Mouse (Mus musculus) testis, postnatal 10 days (tissue): ENCODE measurements around the gene Card14.
A peak's percentile ranks its signal among the peaks of the same experiment; 100 is the strongest.
"Not testable (repeated sequence)": the region's sequence is repeated elsewhere in the genome, so short reads cannot be mapped to it uniquely, and the experiment has no call there.

Experiments used
- DNase-seq: peaks from one replicate; pipeline ENCODE4 v3.0.0; 2021; ENCODE audit warnings: low spot score

The Card14 gene

GRCm38 (mm10) chr11:119355443-119356385, 48.1 kb downstream of the Card14 start, which contains the start of the genes Sgsh and Slc26a11:
Sgsh (minus strand) TSS chr11:119355536.
Slc26a11 (plus strand) TSS chr11:119355557.
- peak; percentile 97 for DNase-seq

GRCm38 (mm10) chr11:119359089-119359488, 51.5 kb downstream of the Card14 start:
- DNase-seq: no peak

- DNase-seq: no peak
These were observed 55.4 kb downstream of the Card14 start for GRCm38 (mm10) chr11:119362769-119363533.

- peak; percentile 81 for DNase-seq
These were observed 56.1 kb downstream of the Card14 start for GRCm38 (mm10) chr11:119363534-119364145.

GRCm38 (mm10) chr11:119375425-119375824, 67.9 kb downstream of the Card14 start:
- DNase-seq: no peak

GRCm38 (mm10) chr11:119377326-119377725, 69.8 kb downstream of the Card14 start:
- no peak for DNase-seq

GRCm38 (mm10) chr11:119378551-119378950, 71.0 kb downstream of the Card14 start:
- DNase-seq: no peak

GRCm38 (mm10) chr11:119381631-119382337, 74.2 kb downstream of the Card14 start:
- no peak for DNase-seq

GRCm38 (mm10) chr11:119382338-119382850, 74.8 kb downstream of the Card14 start:
- no peak for DNase-seq

GRCm38 (mm10) chr11:119384904-119385303, 77.3 kb downstream of the Card14 start:
- DNase-seq: no peak

GRCm38 (mm10) chr11:119386306-119386705, 78.7 kb downstream of the Card14 start:
- DNase-seq: no peak

GRCm38 (mm10) chr11:119387273-119387672, 79.7 kb downstream of the Card14 start:
- not testable (repeated sequence) for DNase-seq

- peak; percentile 92 for DNase-seq
These were observed 82.3 kb downstream of the Card14 start for GRCm38 (mm10) chr11:119389851-119390270.

GRCm38 (mm10) chr11:119390271-119391231, 83.0 kb downstream of the Card14 start:
- peak; percentile 82 for DNase-seq

- DNase-seq: peak; percentile 66
These were observed 83.9 kb downstream of the Card14 start for GRCm38 (mm10) chr11:119391386-119392000.

- DNase-seq: peak; percentile 89
These were observed 84.5 kb downstream of the Card14 start for GRCm38 (mm10) chr11:119392001-119392614.

GRCm38 (mm10) chr11:119392800-119393482, 85.4 kb downstream of the Card14 start, which contains the start of gene Rnf213:
Rnf213 (plus strand) TSS chr11:119393100.
- peak; percentile 81 for DNase-seq

GRCm38 (mm10) chr11:119393483-119393804, 85.9 kb downstream of the Card14 start:
- DNase-seq: no peak

GRCm38 (mm10) chr11:119394210-119394609, 86.6 kb downstream of the Card14 start:
- DNase-seq: no peak
